Mouse (Mus musculus) adrenal gland, adult 10 weeks (tissue): ENCODE results near the gene Mylip. TPM values are rescaled to one million over a fixed set of nuclear protein-coding genes. Genes with fewer than 3 reads are reported as not detected.

Source experiments
- polyA plus RNA-seq: library from polyadenylated mRNA; stranded (reverse); fragments of 350-450 nt; fragmentation: Illumina TruSeq; extraction: RNeasy Lipid Tissue Mini Kit (QIAGEN cat#74804); gene quantifications from one replicate; pipeline ENCODE4 v1.2.3, GENCODE M21; 2014; ENCODE audit warnings: low read depth, low replicate concordance

Mylip gene
- 11.9 TPM for polyA plus RNA-seq

GRCm38 (mm10) chr13:45389448-45390311 lies at the start of gene Mylip:
TSS of gene Mylip (plus strand) at chr13:45389742.

Other genes with a start within 250 kb of the Mylip start
- gene Gmpr, start 117.7 kb downstream of the Mylip start, polyA plus RNA-seq: 3.7 TPM